Mouse (Mus musculus) E14TG2a.4 (cell line): ENCODE measurements around the gene 1110017D15Rik.

Source experiments
- CTCF ChIP-seq: conservative IDR thresholded peaks from 2 replicates; pipeline ENCODE4 v1.5.1; 2014; ENCODE audit warnings: low read length
- NANOG ChIP-seq: IDR thresholded peaks from 2 replicates; pipeline ENCODE4 v1.6.1; 2014; ENCODE audit warnings: borderline replicate concordance, low read length, mixed read lengths
- POU5F1 ChIP-seq: IDR thresholded peaks from 2 replicates; pipeline ENCODE4 v1.6.1; 2014; ENCODE audit warnings: low read length, borderline replicate concordance

- TF ChIP-seq CTCF, result no peak
- TF ChIP-seq NANOG, result no peak
- TF ChIP-seq POU5F1, result no peak
Measured at GRCm38 (mm10) chr4:41527996-41528395, 10.9 kb upstream of the 1110017D15Rik start.
